Mouse (Mus musculus) skeletal muscle tissue, adult 2 months (tissue): Measurements from ENCODE around the gene Ninl.

Experiments
- DNase-seq: peaks from one replicate; pipeline ENCODE4 v3.0.0-alpha.2; 2012; ENCODE audit warnings: low read depth, low spot score

Ninl gene

GRCm38 (mm10) chr2:151039232-151039695, at the start of gene Ninl, which contains the start of gene Nanp:
TSS of gene Ninl (minus strand) at chr2:151039382.
TSS of gene Nanp (minus strand) at chr2:151039398.
- peak; percentile 95 for DNase-seq

DNA sequence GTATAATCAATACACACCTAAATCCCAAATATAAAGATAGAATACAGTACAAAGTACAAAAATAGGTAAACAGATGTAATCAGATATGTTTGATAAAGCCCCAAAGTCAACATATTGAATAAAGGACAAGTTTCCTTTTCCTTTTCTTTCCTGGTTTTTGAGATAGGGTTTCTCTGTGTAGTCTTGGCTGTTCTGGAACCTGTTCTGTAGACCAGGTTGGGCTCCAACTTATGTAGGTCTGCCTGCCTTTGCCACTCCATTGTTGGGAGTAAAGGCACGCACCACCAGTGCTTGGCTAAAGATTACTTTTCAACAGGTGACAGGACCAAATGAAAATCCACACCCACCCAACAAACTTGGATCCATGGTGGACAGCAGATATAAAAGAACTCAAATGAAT, 17.5 kb upstream of the Ninl start:
- DNase-seq: no peak

DNA sequence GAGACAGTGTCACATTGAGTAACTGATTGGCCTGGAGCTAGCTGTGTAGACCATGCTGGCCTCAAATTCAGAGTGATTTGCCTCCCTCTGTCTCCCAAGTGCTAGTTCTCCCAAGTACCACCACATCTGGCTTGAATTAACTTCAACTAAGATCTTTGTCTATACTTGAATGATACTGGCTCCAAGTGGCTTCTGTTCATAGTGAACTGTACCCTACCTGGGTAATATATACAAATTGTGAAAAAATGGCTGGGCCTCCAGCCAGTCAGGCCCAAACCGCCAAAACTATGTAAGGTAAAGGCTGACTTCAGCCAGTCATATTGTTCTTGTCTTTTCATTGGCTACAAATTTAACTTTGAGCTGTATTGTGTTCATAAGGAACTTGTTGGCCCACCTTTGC, 1.2 kb upstream of the Ninl start:
- DNase-seq: no peak

DNA sequence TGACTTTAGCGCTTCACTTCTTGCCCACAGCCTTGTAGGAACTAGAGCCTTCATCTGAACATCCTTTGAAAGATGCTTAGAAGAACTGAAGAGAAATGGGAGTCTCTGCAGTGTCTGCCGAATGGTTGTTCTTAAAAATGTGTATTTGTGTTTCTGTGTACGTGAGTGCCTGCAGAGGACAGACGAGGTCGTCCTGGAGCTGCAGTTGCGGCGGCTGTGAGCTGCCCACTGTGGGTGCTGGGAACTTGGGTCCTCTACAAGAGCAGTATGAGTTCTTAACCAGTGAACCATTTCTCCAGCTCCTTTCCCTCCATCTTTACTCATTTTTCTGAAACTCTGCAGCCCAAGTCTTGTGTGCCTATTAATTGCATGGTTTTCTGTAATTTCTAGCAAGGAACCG, 544 bp upstream of the Ninl start:
- no peak for DNase-seq

DNA sequence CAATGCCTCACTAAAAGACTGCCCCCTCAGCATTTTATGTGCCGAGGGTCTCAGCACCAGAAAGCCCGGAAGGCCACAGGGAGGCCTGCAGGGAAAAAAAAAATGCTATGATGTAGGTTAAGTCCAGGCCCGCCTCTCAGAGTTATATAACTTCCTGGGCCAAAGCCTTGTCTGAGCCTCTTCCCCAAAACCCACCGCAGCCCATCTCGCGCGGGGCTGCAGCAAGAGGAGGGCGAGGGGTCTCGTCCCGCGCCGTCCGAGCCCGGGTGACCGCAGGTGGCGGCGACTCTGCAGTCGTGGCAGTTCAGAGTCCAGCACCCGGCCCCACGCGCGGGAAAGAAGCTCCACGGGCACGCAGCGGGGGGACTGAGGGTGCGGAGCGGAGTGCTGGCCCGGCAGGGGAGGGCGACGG, 365 bp downstream of the Ninl start:
- DNase-seq: no peak

DNA sequence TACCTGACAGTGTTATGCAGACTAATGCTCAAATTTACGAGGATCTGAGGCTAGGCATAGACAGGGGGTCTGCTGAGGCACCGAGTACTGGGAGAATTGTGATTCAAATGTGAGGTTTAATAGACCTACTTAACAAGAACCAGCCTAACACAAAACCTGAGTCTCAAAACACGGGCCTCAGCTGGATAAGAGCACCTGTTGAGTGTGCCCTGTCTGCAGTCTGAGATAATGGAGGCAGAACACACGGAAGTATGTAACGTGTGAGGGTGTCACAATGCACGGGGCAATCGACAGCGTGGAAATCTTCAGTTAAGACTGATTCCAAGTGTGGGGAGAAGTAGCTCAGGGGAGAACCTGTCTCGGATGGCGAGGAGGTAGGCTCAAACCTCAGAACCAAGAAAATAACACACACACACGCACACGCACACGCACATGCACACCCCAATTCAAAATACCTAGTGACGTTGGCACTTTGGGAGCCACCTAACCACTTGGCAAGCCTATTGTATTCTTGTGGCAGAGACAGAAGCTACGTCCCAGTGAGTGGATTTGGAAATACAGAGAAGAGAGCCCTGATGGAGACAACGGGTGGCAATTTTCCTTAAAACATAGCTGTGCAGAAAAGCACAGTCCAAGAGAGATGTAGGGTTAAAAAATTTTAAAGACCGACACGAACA, 1.2 kb downstream of the Ninl start:
- DNase-seq: no peak

- DNase-seq: no peak
These were observed 1.9 kb downstream of the Ninl start for GRCm38 (mm10) chr2:151037292-151037691.

- no peak for DNase-seq
These were observed 2.5 kb downstream of the Ninl start for GRCm38 (mm10) chr2:151036721-151037120.

DNA sequence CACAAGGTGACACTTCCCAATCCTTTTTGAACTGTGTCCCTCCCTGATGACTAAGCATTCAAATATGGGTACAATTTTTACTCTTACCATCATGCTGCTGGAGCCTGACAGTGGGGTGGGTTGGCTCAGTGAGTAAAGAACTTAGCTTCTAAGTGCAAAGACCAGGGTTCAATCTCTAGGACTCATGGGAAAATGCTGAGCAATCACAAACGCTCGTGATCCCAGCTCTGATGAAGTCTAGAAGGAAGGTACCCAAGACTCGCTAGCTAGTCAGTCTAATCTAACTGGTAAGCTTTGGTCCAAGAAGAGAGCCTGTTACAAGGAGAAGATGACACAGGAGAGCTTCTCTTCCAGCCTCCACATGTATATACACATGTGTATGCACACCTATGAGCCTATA, 4.7 kb downstream of the Ninl start:
- no peak for DNase-seq

GRCm38 (mm10) chr2:151021158-151021557, 18.0 kb downstream of the Ninl start:
- DNase-seq: no peak

GRCm38 (mm10) chr2:151015316-151015715, 23.9 kb downstream of the Ninl start:
- DNase-seq: no peak

- no peak for DNase-seq
These were observed 27.9 kb downstream of the Ninl start for GRCm38 (mm10) chr2:151011273-151011672.

DNA sequence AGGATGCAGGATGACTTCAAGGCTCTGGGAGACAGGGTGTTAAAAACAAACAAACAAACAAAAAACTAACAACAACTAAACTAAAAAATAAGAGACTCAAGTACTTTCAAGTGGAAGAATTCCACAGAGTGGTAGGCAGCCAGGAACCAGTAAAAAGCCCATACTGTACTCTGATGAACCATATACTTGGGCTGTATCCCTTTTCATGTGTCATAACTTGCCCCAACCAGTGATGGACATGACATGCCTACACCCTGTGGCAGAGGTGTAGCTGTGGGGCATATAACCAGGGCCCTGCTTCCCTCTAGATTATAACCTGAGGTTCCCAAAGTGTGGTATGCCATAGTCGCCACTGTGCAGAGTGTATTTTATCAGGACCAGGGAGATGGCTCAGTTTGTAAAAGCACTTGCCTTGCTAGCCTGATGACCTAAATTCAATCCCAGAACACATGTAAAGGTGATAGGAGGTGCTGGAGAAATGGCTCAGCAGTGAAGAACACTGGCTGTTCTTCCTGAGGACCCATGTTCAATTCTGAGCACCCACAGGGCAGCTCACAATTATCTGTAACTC, 29.6 kb downstream of the Ninl start:
- DNase-seq: no peak

- no peak for DNase-seq
These were observed 30.2 kb downstream of the Ninl start for GRCm38 (mm10) chr2:151008939-151009509.

DNA sequence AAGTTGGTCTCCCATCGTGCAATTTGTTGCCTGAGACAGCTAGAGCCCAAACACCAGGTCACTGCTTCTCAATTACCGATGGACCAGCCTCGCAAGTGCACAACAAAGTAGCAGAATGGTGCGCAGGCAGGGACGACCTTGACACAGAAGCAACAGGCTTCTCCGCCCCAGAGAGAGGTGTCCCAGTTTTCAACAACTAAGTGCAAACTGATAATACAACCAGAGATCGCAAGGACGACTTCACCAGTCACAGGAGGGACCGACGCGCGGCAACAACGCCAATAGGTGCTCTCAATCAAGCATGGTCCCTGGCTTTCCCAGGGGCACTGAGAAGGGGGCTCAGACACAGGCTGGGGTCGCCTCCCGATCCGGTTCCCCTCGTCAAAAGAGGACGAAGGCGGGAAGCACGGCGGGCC, 30.7 kb downstream of the Ninl start:
- DNase-seq: no peak

- DNase-seq: no peak
These were observed 31.2 kb downstream of the Ninl start for GRCm38 (mm10) chr2:151008006-151008405.

GRCm38 (mm10) chr2:151006281-151006945, 32.8 kb downstream of the Ninl start:
- DNase-seq: no peak

DNA sequence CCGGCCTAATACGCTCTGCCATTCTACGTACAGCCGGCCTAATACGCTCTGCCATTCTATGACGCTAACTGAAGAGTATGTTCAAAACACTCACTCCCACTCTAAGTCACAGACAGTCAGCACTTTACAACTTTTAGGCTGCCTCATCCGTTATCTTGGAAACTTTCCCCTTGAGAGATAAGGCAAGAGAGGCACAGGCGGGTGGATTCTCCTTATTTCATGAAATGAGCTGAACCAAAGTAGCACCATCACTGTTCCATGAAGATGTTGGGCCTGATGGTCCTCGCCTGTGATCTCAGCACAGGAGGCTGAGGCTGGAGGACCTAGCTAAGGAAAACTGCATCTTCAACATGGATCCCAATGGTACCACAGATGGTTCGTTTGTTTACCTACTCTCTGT, 34.8 kb downstream of the Ninl start:
- no peak for DNase-seq

GRCm38 (mm10) chr2:151003796-151004195, 35.4 kb downstream of the Ninl start:
- no peak for DNase-seq

DNA sequence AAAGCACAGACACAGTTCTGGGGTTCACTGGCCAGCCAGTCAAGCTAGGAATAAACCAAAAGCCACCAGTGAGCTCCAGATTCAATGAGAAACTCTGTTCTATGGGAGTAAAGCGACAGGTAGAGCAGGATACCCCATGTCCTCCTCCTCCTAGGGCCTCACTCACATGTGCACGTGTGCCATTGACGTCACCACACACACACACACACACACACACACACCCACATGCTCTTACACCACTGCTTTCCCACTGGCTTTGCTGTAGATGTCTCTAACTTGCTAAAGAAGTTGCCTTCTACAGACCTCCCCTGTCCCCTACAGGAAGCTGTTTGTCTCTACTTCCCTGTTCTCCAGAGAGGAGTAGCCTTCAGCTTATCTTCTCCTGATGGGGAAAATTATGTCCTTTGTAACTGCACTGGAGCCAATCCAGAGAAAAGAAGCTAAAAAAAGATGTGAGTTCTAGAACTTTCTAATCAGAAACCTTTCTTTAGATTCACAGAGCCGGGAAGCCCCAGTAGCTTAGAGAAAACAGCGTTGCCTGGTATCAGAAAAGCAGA, 37.5 kb downstream of the Ninl start:
- no peak for DNase-seq

DNA sequence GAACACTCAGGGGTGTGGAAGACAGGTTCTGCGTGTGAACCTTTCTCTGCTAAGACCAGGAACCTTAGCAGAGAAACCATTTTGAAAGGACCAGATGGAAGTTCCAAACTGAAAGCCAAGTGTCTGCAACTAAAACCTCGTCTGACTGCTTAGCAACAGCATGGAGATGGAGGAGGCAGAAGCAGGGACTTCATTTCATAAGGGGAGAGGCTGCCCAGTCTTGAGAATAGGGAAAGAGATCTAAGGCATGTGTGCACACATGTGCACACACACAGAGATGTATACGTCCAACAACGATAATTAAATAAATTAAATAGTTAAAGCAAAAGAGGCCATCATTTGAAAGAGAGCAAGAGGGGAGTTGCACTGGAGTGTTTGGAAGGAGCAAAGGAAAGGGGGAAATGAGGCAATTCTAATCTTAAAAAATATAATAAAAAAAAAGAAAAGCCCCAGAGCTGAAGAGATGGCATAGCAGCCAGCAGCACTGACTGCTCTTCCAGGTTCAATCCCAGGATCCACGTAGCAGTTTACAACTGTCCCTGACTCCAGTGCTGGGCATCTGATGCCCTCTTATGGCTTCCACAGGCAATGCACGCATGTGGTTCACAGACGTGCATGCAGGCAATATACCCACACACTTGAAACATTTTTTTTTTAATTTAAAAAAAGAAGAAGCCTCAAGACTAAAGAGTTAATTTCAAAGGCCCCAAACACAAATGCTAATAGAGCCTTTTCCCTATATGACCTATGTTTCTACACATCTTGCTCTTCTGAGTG, 38.6 kb downstream of the Ninl start:
- DNase-seq: peak; percentile 20
